Mouse (Mus musculus): Measurements from ENCODE around the gene Cog7.

The Cog7 gene

DNA sequence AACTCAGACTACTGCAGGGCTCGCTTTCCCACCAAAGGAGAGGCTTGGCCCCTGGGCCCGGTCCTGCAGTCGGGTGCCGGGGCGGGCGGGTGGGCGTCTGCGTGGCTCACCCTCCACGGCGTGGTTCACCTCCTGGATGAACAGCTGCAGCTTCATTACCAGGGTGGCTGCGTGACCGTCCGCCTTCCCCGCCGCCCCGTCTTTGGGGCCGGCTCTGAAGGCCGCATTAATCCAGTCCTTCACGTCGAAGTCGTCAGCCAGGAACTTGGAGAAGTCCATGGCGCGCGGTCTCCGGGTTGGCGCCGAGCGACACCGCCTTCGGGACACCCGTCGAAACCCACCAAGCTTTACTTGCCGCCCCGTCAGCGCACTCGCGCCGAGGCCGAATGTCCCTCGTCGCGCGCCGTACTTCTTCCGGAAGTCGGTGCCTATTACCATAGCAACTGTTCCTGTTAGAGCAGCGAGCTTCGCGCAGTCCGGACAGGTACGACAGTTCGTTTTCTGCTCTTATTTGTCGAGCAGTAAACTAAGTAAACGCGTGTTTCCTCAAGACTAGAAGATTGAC, at the start of gene Cog7:
Gene Cog7, minus strand, starts transcription at position 405 of the 565 bp plus-strand sequence.
- peak; percentile 79 to 92 for DNase-seq

GRCm38 (mm10) chr7:122022131-122022530, 40.6 kb upstream of the Cog7 start:
- no peak for DNase-seq

DNA sequence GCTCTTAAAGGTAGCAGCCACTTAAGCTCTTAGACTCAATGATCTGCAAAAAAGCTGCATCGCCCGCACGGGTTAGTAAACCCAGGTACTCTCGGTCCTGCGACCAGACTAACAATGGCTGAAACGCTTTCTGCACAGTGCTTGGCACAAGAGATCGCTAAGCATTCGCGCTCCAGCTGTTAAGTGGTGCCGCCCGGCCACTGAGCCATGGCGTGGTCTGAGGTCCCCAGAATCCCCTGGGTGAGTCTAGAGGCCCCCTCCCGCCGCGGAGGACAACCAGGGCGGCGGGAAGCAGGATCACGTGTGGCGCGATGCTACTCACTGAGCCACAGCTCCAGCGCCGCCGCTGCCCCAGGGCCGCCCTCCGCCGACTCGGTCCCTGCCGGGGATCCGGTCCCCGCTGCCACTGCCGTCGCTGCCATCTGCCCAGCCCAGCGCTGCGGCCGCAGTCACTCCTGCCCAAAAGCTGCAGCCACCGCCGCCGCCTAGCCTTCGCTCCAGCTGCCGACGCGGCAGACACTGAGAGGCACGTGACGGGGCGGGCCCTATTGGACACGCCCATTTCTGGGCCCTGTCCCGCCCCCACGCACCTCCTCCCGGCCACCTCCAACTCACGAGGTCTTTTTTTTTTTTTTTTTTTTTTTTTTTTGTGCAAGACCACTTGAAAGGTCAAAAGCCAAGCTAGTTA, 39.3 kb upstream of the Cog7 start, which contains the start of gene Gga2:
Gene Gga2, minus strand, starts transcription at position 556 of the 688 bp plus-strand sequence.
- peak; percentile 86 to 92 for DNase-seq

GRCm38 (mm10) chr7:122020273-122020666, 38.8 kb upstream of the Cog7 start:
- peak in 1 of 2 experiments; percentile 15 for DNase-seq

DNA sequence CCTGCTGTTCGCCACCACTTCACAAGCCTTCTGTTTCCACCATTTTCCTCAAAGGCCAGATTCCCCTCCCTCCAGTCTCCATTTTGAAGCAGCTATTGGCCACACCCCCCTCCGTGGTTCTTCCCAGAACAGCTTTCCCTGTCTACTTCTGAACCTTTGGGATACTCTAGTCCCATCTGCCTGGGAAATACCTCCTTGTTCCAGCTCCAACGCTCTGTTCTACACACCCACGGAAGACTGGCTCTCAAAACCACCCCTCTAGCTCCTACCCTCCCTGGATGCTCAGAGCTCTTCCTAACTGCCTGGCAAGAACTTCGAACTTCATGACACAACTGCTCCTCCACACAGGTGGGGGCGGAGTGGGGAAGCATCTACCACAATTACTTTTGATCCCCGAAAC, 37.5 kb upstream of the Cog7 start:
- DNase-seq = no peak

GRCm38 (mm10) chr7:122018247-122018646, 36.7 kb upstream of the Cog7 start:
- peak; percentile 47 to 68 for DNase-seq

DNA sequence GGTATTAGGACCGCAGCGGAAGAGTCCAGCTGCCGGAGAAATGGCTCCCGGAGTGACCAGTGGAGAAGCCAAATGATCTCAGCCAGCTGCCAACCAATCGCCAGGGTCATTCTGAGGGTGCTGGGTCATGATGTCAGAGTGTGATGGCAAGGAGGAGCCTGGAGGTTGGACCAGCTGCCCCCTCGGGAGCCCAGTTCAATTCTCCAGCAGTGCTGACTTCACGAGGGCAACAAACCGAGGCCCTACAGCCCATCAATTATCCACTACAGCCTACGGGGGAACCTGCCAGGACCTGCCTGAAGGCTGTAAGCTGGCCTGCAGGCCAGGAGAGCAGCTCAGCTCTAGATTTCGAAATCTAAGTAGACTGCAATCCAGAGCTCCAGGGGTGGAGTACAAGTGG, 34.2 kb upstream of the Cog7 start:
- no peak for DNase-seq

DNA sequence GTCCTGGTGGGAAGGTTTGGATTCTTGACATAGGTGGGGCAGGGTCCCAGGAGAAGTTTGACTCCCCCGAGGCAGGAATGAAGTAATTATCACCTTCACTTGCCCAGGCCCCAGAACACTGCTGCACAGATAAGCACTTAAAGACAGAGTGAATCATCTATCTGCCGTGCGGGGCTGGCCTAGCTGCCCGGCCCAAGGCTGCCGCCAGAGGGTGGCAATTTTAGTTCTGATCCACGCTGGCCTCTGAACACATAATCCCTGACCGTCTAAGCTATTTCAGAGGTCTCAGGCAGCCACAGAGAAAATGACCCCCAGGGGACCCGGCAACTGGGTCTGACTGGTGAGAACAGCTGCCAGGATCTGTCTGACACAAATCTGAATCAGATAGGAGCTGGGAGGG, 33.6 kb upstream of the Cog7 start:
- DNase-seq = no peak

GRCm38 (mm10) chr7:122012949-122013348, 31.4 kb upstream of the Cog7 start:
- no peak for DNase-seq

DNA sequence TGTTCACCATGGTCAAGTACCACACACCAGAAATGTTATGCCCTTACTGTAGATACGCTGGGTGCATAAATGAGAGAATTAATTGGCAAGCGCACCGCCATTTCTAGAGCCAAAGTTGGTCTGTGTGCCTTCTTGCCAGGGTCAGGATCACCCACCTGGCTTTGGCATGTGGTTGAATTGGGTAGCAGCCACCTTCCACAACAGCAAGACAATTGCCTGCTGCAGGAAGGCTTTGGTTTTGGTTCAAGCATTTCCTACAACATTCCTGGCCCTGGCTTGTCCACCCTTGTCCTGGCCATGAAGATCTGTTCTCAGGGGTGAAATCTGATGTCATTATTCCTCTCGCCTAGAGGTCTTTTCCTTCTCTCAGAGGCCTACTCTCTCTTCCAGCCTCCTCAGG, 30.9 kb upstream of the Cog7 start:
- DNase-seq = no peak

- no peak for DNase-seq
These were observed 18.9 kb upstream of the Cog7 start for GRCm38 (mm10) chr7:122000396-122000795.

GRCm38 (mm10) chr7:121995961-121996360, 14.4 kb upstream of the Cog7 start:
- no peak for DNase-seq

DNA sequence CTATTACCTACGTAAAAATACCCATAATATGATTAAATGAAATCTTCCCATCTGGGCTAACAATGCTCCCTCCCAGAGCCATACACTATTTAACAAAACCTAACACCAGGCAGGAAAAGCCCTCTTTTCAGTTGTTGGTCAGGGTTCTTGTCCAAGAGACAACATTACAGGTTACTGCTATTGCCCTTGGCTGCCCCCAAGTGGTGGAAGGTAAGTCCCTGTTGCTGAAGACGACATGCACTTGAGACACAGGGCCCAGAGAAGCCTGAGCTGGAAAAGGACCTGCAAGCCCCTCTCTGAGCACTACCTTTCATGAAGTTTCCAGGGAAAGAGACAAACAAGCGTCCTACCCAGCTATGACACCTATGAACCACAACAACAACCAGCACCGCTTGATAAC, 6.5 kb downstream of the Cog7 start:
- DNase-seq = peak; percentile 18 to 69

DNA sequence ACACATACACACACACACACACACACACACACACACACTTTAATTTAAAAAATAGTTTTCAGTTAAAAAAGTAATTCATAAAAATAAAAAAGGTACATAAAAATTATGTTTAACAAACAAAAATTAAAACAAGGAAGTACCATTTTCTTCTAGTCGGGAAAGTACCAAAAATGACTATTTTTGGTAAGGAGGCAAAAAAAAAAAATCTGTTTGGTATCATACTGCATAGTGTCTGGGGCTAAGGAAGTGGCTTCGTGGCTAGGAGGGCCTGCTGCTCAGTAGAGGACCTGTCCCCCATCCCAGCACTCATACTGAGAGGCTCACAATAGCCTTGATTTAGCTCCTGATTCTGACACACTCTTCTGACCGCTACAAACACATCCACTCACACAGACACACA, 9.8 kb downstream of the Cog7 start:
- no peak for DNase-seq

DNA sequence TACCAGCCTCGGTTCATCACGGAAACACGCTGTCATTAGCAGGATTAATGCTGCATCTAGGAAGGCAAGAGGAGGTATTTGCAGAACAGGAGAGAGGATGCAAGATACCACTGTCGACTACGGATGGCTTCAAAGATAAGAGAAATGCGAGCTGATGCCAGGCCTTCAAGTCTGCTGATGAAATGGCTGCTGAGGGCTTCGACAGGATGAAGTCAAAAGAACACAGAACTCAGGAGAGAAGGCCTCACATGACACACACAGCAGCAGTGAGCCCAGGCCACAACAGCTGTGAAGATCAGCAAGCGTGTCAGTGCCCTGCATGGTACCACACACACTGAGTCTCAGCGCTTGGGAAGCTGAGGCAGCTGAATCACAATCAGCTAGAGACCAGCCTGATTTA, 11.3 kb downstream of the Cog7 start:
- no peak for DNase-seq

GRCm38 (mm10) chr7:121968816-121969215, 12.7 kb downstream of the Cog7 start:
- DNase-seq = no peak

- no peak for DNase-seq
These were observed 13.3 kb downstream of the Cog7 start for GRCm38 (mm10) chr7:121968242-121968641.

- DNase-seq = no peak
These were observed 15.3 kb downstream of the Cog7 start for GRCm38 (mm10) chr7:121966169-121966568.

GRCm38 (mm10) chr7:121963883-121964398, 17.6 kb downstream of the Cog7 start:
- no peak for DNase-seq

DNA sequence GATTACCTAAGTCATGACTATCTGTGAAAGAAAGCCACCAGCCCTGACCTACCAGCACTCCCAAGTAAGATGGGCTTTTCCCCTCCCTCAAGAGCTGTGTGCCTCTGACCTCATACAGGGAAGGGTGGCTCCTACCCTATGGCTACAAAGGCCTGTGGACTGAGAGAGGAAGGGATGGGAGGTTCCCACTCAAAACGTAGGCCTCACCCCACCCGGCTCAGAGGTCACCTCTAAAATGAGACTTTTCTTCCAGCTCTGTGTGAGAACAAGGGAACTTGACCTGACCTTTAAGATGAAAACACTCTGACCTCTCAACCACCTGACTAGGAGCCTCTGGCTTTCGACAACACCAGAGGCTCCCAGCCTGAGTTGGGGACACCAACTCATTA, 18.9 kb downstream of the Cog7 start:
- no peak for DNase-seq

GRCm38 (mm10) chr7:121961913-121962570, 19.5 kb downstream of the Cog7 start:
- no peak for DNase-seq

DNA sequence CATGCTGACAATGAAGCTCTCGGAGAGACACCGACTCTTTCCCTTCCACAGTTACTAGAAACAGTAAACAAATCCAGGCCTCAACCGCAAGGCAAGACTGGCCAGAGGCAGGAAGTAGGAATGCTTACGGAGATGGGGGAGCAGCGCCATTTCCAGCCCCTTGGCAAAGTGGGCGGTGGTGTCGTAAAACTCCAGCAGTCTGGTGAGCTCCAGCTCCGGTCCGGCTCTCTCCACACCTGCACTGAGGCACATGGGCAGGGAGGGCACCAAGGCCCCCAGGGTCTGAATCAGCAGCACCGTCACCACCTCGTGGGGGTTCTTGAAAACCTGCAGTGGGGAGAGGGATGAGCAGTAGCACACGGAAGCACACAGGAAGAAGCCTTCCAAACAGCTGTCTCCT, 25.7 kb downstream of the Cog7 start:
- DNase-seq = no peak

DNA sequence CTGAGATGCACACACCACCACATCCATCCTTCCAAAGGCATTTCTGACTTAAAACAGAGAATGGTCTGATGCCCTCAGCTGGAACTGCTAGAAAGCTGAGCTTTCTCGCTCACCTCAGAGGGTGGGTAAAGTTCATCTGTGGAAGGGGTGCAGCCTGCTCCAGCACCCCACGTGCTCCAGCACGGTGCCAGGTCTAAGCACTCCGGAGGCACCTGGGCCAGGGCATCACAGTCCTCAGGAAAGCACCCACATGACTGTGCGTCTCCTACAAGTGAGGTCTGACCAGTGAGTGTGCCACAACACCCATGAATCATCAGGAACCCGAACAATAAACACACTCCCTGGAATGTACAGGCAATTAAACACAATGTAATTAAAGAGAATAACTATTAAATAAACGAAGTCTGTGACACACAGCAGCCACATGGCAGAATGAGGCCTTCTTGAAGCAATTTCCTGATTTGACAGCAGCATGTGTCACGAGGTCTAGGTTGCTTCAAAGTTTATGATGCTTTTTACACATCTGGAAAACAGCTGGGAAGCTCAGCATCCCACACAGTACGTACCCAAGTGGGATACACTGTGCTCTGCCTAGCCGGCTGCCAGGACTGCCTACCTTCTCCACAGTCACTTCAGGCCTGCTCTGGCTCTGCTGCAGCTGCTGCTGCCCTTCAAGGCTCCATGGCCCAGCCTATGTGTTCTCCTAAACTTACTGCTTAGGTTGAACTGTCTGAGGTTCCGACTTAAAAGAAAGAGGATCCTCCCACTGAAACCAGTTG, 26.4 kb downstream of the Cog7 start:
- DNase-seq = no peak
